Mouse (Mus musculus) mouse embryonic stem cell (cell line): ENCODE results near the gene 4930596D02Rik.

Experiments
- in situ Hi-C, 2 experiments: fragments of 300-500 bp; cut with MboI; formaldehyde crosslinking; loops; 1 replicate in 1 of 2; 3 replicates in 1 of 2; pipeline ENCODE4 v1.14.3; 2019 to 2020; ENCODE audit warnings: low sequenced_read_pairs in 2 of 2, low pct_unique_long_range_greater_than_20kb in 1 of 2, mixed read lengths in 1 of 2; ENCODE audit not compliant: unreplicated experiment in 1 of 2

The 4930596D02Rik gene

DNA sequence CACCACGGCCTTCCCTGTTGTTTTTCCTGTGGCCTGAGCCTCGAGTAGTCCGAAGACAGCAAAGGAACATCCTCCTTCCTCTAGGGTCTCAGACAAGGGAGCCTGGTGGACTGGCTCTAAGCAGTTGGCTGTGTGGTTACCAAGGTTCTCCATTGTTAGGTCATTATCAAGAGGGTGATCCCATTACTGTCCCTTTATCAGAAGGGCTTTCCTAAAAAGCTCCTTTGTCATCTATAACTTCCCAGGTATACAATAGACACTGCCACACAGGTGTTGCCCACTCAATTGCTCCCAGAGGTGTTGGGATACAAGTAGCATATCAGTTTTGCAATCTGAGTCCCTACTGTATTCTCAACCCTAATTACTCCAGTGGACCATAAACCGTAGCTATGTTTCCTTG lies at the start of gene 4930596D02Rik:
TSS of gene 4930596D02Rik (minus strand) at position 101 of the 400 bp plus-strand sequence.
- in situ Hi-C loops = no loop called here

DNA sequence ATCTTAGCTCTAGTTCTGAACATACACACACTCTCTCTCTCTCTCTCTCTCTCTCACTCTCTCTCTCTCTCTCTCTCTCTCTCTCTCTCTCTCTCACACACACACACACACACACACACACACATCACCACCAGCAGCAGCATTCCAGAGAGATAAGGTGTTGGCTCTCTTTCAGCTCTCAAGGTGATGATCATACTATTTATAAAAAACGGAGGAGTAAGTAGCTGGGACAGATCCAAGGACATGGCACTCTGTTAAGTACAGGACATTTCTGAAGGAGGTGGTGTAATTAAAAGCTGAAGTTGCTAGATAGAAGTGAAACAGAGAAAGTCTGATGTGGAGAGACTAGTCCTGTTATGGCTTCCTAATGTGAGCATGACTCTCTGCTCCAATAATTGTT lies 41.5 kb upstream of the 4930596D02Rik start:
- in situ Hi-C loops = no loop called here

DNA sequence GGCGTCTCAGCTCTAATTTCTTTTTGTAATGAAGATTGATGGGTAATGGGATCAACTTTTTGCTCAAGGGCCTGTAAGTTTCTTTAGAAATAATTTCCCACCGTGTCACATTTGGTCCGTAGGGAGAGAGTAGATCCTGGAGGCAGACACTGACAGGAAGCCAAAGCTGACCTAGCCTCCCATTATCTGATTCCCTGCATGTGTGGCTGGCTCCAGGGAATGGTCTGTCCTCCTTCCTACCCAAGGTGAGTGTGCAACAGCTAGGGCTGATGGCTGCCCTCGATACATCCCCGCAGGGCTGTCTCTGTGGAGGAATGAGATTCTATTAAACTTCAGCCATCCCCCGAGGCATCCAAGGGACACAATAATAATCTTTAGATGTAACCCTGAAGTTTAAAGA lies 33.5 kb upstream of the 4930596D02Rik start:
- in situ Hi-C loops = no loop called here

DNA sequence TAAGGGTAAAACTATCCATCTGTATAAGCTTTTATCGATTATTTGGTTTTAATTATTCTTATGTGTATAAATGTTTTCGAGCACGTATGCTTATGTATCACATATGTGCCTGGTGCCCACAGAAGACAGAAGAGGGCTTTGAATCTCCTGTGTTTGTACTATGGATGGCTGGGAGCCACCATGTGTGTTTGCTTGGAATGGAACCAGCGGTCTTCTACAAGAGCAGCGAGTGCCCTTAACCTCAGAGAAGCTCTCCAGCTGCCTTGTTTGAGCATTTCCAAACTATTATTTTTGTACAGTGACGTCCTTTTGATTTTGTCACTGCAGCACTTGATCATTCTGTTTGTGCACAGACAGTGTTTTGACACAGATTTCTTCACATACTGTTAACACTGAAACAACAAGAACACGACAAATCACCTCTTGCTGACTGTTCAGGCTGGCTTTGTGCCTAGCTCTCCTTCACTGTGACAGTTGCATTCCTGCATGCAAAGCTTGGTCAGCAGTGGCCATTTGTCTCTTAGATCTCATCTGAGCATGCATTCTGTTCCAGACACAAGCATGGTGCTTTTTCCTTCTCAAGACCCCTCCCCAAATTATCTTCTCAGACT lies 30.4 kb upstream of the 4930596D02Rik start:
- in situ Hi-C loops = no loop called here

DNA sequence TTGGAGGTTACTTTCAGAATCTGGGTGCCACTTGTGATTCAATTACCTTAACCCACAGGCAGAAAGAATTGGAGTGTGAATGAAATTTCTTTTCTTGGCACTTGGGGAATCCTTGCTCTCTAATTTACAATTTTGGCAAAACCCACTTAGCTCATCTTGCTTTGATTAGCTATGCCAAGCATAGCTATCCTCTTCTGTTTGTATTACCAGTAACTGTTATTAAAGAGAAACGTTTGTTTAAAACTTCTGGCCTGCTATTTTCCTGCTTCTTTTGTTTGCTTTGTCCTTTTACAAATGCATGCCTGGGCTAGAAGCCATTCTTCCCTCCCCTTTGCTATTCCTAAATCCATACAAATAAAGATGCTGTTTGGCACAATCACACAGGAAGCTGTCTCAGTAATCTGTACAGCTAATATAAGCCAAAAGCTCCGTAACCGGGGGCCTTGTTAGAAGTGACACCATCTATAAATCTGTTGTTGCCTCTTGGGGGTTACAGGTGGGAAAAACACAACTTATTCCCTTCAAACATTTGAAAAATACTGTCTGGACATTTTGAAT lies 19.0 kb downstream of the 4930596D02Rik start:
- in situ Hi-C loops = no loop called here

DNA sequence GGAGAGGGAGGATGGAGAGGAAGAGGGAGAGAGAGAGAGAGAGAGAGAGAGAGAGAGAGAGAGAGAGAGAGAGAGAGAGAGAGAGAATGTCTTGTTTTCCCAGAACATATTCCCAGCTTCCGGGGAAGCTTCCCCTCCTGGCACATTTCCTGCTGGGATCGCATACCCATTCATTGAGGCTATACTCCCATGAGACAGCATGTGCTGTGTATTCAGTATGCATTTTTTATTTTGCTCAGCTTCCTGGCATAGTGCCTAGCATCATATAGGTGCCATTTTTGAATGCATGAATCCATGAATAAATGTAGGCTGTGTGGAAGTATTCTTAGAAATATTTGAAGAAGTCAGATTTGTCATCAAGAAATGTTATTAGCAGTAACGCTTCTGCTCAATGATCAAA lies 31.7 kb downstream of the 4930596D02Rik start:
- in situ Hi-C loops = no loop called here

GRCm38 (mm10) chr14:35773306-35773705 lies 38.5 kb downstream of the 4930596D02Rik start:
- in situ Hi-C loops = no loop called here
